Comparison of ENCODE assay signal across 16 mouse cellular contexts in the genomic region with DNA sequence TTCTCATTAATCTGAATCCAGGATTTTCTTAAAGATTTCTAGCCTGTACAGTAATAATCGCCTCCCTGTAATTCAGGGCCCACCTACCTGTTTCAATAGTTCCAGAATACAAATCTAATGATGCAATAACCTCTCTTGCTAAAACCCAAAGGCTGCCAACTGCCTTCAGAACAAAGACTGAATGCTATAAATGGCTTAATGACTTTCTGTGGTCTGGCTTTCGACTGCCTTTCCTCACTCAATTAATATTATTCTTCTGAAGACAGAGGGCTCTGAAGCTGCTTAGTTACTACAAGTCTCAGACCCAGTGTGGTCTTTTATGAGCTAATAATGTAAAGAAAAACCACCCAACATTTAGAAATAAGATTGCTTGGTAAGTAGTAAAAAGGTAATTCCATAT.
"Had no signal": no experiment of that assay in that cellular context is flagged by ENCODE, and none has a peak within 500 bp of the region (broad histone marks: within the 10 kb centered on the region; RNA-seq: fewer than 3 reads in every experiment).

No protein-coding gene starts in this region.

- H3K4me1 ChIP-seq: liver, embryonic 12.5 days; liver, embryonic 15.5 days; midbrain, embryonic 12.5 days; midbrain, embryonic 15.5 days; neural tube, embryonic 13.5 days had no signal

- H3K27me3 ChIP-seq: liver, embryonic 12.5 days; liver, embryonic 15.5 days; midbrain, embryonic 12.5 days; midbrain, embryonic 15.5 days; neural tube, embryonic 13.5 days had no signal

- H3K27ac ChIP-seq: kidney, postnatal 0 days; layer of hippocampus, adult 2 months; liver, embryonic 12.5 days; liver, embryonic 15.5 days; macrophage; midbrain, embryonic 12.5 days; midbrain, embryonic 15.5 days; neural tube, embryonic 13.5 days had no signal

- H3K4me2 ChIP-seq: liver, embryonic 12.5 days; liver, embryonic 15.5 days; midbrain, embryonic 12.5 days; midbrain, embryonic 15.5 days; neural tube, embryonic 13.5 days had no signal

- H3K9me3 ChIP-seq: liver, embryonic 12.5 days; liver, embryonic 15.5 days; midbrain, embryonic 12.5 days; midbrain, embryonic 15.5 days; neural tube, embryonic 13.5 days had no signal

- H3K36me3 ChIP-seq: liver, embryonic 12.5 days; liver, embryonic 15.5 days; midbrain, embryonic 12.5 days; midbrain, embryonic 15.5 days; neural tube, embryonic 13.5 days had no signal

- ATAC-seq: inflammation-experienced regulatory T-cells, adult 6 months; intestine, embryonic 16.5 days; liver, embryonic 12.5 days; midbrain, embryonic 15.5 days had no signal

- H3K4me3 ChIP-seq: layer of hippocampus, adult 2 months; liver, embryonic 12.5 days; liver, embryonic 15.5 days; midbrain, embryonic 12.5 days; midbrain, embryonic 15.5 days; neural tube, embryonic 13.5 days had no signal

- H3K9ac ChIP-seq: liver, embryonic 12.5 days; liver, embryonic 15.5 days; midbrain, embryonic 12.5 days; midbrain, embryonic 15.5 days; neural tube, embryonic 13.5 days had no signal

- DNase-seq: kidney, adult 18-20 months; kidney, postnatal 25 days; layer of hippocampus, adult 9-11 months; liver; thymus, adult 18-20 months; thymus, postnatal 36 days had no signal
